Mouse (Mus musculus) liver, postnatal 0 days (tissue): Measurements from ENCODE around the gene Gm10600. TPM values are rescaled to one million over a fixed set of nuclear protein-coding genes. Genes with fewer than 3 reads are reported as not detected.
"Not testable (repeated sequence)": the region's sequence is repeated elsewhere in the genome, so short reads cannot be mapped to it uniquely, and the experiment has no call there.

ENCODE experiments used
- ATAC-seq: fragments of 200-750 bp; cut with Nextera tagmentation; 2 replicates; pipeline ENCODE4 v1.8.0; 2017; ENCODE audit warnings: mild to moderate bottlenecking, moderate library complexity
- DNase-seq: peaks from one replicate; pipeline ENCODE4 v3.0.0-alpha.2; 2016
- H3K27ac ChIP-seq: fragments of 300-500 bp; sonication (generic); 2 replicates; pipeline ENCODE4 v1.5.1; 2014; ENCODE audit warnings: antibody characterized with exemption, moderate library complexity, mild to moderate bottlenecking, low read depth
- H3K27me3 ChIP-seq: fragments of 300-500 bp; sonication (generic); 2 replicates; pipeline ENCODE4 v1.6.1; 2014; ENCODE audit warnings: low read length, control low read depth, mixed read lengths; ENCODE audit not compliant: insufficient read depth
- H3K36me3 ChIP-seq: fragments of 300-500 bp; sonication (generic); replicated peaks from 2 replicates; pipeline ENCODE4 v1.6.1; 2014; ENCODE audit warnings: mild to moderate bottlenecking, control low read depth, low read length, moderate library complexity, mixed read lengths; ENCODE audit not compliant: insufficient read depth
- H3K4me1 ChIP-seq: fragments of 300-500 bp; sonication (generic); 2 replicates; pipeline ENCODE4 v1.6.1; 2014; ENCODE audit warnings: antibody characterized with exemption, mild to moderate bottlenecking, control low read depth; ENCODE audit not compliant: insufficient read depth
- H3K4me2 ChIP-seq: fragments of 300-500 bp; sonication (generic); 2 replicates; pipeline ENCODE4 v1.6.1; 2014; ENCODE audit warnings: low read depth, mild to moderate bottlenecking, low read length, moderate library complexity, mixed read lengths
- H3K4me3 ChIP-seq: fragments of 300-500 bp; sonication (generic); 2 replicates; pipeline ENCODE4 v1.5.1; 2014; ENCODE audit warnings: low read depth, low read length
- H3K9ac ChIP-seq: fragments of 300-500 bp; sonication (generic); replicated peaks from 2 replicates; pipeline ENCODE4 v1.6.1; 2014; ENCODE audit warnings: mild to moderate bottlenecking, moderate library complexity
- H3K9me3 ChIP-seq: fragments of 300-500 bp; sonication (generic); 2 replicates; pipeline ENCODE4 v1.6.1; 2016; ENCODE audit warnings: mild to moderate bottlenecking, control low read depth, low read length, mixed read lengths
- WGBS: fragments of 180-500 bp; shearing (Covaris S2); extraction: QIAGEN DNeasy Blood & Tissue Kit; methylation state at CpG from one replicate; pipeline ENCODE4 v1.1.7; 2014; ENCODE audit not compliant: insufficient replicate concordance; 5-methylcytosine and 5-hydroxymethylcytosine counted together
- polyA plus RNA-seq: library from polyadenylated mRNA; unstranded; fragments of >200 nt; fragmentation: Nextera tagmentation; extraction: Ambion mirVana; gene quantifications from 2 replicates; pipeline ENCODE4 v1.2.1, GENCODE M21; 2015

The Gm10600 gene
- not detected in 2 replicates for polyA plus RNA-seq

DNA sequence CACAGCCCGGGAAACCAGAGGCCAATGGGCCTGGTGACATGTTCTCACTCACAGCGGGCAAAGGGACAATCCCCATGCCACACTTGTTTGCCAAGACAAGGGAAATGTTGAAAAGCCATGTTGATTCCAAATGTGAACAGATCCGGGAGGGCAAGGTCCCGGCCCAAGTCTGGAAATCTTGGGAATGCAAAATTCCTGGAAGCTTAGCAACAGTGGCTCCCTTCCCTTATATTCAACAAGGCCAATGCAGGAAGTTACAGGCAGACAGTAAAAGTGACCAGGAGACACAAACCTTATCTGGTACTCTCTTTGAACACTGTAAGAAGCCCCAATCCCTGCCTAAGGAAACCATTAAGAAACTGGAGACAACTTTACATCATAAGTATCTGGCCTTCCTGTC, at the start of gene Gm10600:
TSS of gene Gm10600 (plus strand) at position 301 of the 400 bp plus-strand sequence.
- ATAC-seq, H3K4me1 ChIP-seq, H3K9ac ChIP-seq, H3K36me3 ChIP-seq, DNase-seq, H3K9me3 ChIP-seq, H3K4me3 ChIP-seq, H3K4me2 ChIP-seq, H3K27ac ChIP-seq, H3K27me3 ChIP-seq: not testable (repeated sequence)
- WGBS = no CpG with 5 or more reads among the region's 4 CpGs

- not testable (repeated sequence) for H3K4me2 ChIP-seq, DNase-seq, H3K36me3 ChIP-seq, H3K27ac ChIP-seq, H3K4me1 ChIP-seq, H3K4me3 ChIP-seq, H3K27me3 ChIP-seq, H3K9ac ChIP-seq, H3K9me3 ChIP-seq, ATAC-seq
- no CpG with 5 or more reads among the region's 5 CpGs for WGBS
These were observed 15.0 kb downstream of the Gm10600 start, which contains the start of gene Ccl21b for GRCm38 (mm10) chr4:42255467-42255866. TSS of gene Ccl21b (plus strand) at chr4:42255767.

Other genes with a start within 250 kb of the Gm10600 start
- gene Gm21093, start 205.9 kb upstream of the Gm10600 start, polyA plus RNA-seq = not detected in 2 replicates
- not detected in 2 replicates for gene Gm3893, start 149.4 kb upstream of the Gm10600 start, polyA plus RNA-seq
- gene Gm13304, start 125.8 kb upstream of the Gm10600 start, polyA plus RNA-seq = not detected in 2 replicates
- not detected in 2 replicates for gene Gm13306, start 87.2 kb upstream of the Gm10600 start, polyA plus RNA-seq
- 0.33 and 0.37 TPM in 2 replicates for gene Gm13305, start 72.0 kb upstream of the Gm10600 start, polyA plus RNA-seq
- not detected in 2 replicates for gene Ccl21b, start 15.1 kb downstream of the Gm10600 start, polyA plus RNA-seq
- gene Gm21953, start 53.6 kb downstream of the Gm10600 start, polyA plus RNA-seq = not detected in 2 replicates
- gene Fam205a3, start 77.7 kb downstream of the Gm10600 start, polyA plus RNA-seq = not detected in 2 replicates
- not detected in 2 replicates for gene Gm21586, start 198.7 kb downstream of the Gm10600 start, polyA plus RNA-seq
- gene Gm2163, start 226.1 kb downstream of the Gm10600 start, polyA plus RNA-seq = not detected in 2 replicates